Mouse (Mus musculus) kidney, adult 9 months (tissue): ENCODE measurements at regions not wholly inside any gene's neighbourhood (a gene's known extent, or its start where the extent isn't known, plus 50 kb on each side); places are given as distances from the start of the nearest gene placed in this dataset.

Experiments
- DNase-seq: peaks from one replicate; pipeline ENCODE4 v3.0.0; 2022

DNA sequence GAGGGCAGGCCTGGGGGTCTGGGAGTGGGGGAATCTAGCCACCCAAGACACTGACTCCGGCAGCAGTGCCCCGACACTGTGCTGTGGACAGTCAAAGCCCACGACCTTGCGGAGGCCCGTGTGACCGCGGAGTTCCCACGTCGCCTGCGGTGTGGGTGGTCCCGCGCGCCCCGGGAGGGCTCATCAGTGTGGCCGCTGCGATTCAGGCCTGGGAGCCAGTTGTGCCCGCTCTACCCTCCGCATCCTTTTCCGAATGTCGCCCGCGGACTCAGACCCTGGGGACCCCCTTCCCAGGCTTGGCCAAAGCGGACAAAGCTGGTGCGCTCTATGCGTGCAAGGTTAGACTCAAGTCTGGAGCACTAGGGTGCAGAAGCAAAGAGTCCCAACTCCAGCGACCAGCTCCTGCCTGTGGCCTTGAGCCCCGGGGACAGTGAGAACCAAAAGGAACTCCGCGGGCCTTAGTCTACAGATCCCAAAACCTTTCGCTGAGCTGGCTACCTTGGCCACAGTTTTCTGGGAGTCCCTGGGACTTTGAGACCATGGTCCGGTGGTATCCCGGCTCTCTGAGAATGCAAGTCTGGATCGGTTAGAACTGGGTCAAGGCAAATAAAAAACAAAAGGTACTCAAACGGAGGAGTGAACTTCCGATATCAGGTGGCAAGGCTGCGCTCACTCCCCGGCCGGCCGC lies 90.1 kb upstream of the Dio3 start:
- DNase-seq, result peak; percentile 23

DNA sequence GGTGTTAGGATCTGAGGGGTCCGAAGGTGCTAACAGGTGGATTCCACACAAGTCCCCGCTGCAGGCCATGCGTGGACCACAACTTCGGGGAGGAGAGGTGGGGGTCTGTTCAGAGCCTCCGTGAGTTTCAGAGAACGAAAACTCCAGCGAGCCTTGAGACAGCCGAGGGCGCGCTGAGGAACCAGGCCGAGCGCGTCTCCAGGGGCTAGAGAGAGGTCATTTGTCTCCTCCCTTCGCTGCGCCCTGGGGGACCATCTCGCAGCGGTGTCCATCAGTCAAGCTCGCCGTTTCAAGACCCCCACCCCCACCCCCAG lies 89.6 kb upstream of the Dio3 start:
- DNase-seq, result no peak

DNA sequence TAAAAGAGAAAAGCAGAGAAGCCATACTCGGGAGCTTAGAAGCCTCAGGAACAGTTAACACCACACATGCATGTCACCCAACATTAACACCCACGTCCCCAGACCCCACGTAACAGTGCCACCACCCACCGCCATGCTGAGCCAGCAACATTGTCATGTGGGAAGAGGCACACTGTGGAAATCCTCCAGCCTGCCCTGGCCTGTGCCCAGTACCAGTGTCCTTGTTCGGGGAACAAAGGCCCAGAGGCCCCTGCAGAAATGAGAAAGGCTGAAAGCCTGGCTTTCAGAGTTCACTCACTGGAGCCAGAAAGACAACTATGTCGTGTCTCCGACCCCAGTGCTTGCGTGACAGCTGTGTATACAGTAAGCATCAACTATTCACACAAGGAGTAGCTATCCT lies 86.7 kb upstream of the Dio3 start:
- no peak for DNase-seq

DNA sequence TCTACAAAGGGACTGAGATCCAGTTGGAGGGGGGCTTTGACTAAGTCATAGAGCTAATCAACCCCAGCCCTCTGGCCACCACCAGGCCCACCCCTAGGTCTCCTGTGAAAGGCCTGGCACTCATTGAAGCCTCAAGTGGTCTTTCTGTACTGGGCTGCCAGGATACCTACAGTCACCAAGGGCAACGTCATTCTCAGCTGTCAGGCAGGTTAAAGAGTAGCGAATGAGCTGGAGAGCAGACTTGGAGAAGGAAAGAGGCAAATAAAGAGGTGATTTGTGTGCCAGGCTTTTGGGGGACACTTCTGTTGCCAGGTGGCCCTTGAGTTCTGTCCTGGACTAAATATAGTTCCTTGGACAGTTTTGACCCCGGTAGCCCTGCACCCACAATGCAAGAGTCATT lies 81.5 kb upstream of the Dio3 start:
- DNase-seq, result peak; percentile 41

DNA sequence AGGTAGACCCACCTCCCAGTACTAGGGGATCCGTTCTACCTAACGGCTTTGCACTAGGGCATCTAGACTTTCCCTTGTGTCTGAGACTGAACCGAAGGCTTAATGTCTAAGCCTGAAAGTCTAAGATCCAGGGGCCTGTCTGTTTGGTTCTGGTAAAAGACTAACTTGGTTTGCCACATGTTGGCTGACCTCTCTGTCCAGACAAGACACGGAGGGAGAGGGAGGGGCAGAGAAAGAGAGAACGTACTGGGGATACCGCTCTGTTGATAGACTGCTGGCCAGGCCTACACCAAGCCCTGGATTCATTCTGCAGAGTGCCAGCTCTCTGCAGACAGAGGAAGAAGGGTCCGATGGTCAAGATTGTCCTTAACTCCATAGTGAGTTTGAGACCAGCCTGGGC lies 78.4 kb upstream of the Dio3 start:
- DNase-seq, result peak; percentile 90

DNA sequence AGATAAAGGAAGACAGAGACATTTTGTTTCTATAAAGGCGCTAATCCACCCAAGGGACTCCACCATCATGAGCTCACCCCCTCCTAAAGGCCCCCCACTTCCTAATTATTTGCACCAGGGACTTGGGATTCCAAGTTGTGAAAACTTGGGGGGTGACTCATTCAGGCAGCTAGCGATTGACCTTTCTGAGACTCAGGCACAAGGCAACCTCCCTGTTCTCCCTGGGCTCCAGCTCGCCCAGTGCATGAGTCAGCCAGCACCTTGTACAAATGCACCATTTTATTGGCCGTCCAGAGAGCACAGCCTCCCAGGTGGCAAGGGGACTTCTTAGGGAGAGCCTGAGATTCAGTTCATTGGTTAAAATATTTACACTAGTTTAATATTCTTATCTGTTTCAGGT lies 78.0 kb upstream of the Dio3 start:
- DNase-seq, result no peak

DNA sequence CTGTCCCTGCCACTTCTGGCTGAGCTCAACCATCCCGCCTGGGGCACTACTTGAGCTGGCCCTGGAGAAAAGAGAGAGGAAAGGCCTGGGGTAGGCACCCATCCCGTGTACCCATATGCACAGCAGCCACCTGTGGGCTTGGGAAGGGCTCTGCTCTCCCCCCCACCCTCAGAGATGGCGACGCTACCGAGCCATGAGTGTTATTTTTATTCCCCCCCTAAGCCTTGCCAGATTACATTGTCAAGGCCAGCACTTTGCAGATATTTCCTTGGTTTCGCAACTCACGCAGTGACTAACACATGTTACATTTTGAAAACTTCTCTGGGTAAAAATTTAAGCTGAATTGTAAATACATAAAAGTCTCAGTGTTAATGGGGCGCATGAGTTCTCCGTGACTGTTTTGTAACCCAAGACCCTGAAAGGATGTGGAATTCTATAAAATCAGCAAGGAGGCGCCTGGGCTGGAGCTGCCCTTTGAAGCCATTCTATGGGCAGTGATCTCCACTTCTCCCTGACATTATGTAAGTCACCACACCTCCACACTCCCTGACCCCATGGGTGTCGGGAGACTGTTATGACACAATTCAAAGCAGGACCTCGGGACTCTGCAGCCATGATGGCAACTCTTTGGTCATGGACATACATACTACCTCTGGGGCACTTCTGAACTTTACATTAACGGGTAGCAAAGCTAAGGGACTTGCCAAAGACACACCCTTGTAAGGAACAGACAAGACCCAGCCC lies 75.4 kb upstream of the Dio3 start:
- DNase-seq, result no peak

DNA sequence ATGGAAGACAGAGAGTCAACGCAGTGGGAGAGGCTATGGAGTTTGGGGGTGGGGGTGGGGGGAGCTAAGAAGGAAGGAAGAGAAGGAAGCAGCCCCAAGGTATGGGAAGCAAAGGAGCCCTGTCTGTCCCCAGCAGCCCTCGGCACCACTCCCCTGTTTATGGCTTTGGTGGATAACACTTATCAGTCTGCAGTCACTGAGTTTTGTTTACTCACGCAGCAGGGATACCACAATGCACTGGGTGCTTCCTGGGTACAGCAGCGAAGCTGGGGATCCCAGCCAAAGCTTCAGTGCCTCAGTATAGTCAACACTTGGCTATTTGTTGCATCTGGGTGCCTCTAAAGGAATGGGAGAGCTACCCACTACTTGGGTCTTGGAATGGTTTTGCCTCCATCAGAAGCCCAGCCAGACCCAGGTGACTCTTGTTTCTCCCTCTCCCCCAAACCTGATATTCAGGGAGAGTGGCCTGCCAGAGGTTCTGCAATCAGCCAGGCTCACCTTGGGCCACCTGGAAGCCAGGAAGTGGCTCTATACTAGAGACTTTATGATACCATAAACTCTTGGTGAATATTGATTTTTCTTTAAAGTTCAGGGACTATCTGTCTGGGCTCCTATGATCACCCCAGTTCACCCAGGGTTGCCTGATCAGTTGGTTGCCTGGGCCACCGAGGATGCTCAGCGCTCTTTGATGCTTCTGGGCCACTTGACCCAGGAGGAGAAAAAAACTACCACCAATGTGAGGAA lies 74.5 kb upstream of the Dio3 start:
- no peak for DNase-seq

DNA sequence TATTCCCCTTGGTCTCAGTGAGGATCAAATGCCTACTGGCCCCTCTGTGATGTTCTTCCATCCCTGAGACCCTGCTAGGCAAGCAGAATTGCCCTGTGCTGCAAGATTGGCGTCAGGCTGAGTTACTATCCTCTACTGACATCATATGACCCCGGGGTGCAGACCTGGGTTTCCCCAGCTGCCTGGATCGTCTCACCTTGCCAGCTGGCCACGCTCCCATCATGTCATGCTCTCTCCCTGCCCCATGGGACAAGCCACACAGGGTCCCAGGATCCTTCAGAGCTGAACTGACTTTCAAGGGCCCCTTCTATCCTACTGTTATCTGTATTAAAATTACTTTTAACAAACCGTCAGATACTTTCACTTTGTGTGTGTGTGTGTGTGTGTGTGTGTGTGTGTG lies 72.6 kb upstream of the Dio3 start:
- peak; percentile 59 for DNase-seq

DNA sequence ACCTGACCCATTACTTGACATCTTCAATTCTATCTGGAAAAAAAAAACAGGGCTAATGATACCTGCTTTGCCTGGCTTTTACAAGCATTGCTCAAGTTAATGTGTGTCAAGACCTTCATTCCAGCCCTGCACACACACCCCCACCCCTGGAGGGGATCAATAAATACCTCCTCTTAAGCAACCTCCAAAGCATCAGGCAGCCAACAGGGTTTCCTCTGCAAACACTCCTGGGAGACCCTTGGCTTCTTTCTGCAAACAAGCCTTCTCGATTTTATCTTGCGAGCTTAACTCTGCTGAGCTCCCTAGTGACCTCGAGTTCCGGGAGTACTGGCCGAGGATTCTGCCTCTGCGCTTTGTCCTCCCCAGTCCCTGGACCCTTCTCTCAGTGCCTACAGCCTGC lies 72.1 kb upstream of the Dio3 start:
- DNase-seq, result no peak

DNA sequence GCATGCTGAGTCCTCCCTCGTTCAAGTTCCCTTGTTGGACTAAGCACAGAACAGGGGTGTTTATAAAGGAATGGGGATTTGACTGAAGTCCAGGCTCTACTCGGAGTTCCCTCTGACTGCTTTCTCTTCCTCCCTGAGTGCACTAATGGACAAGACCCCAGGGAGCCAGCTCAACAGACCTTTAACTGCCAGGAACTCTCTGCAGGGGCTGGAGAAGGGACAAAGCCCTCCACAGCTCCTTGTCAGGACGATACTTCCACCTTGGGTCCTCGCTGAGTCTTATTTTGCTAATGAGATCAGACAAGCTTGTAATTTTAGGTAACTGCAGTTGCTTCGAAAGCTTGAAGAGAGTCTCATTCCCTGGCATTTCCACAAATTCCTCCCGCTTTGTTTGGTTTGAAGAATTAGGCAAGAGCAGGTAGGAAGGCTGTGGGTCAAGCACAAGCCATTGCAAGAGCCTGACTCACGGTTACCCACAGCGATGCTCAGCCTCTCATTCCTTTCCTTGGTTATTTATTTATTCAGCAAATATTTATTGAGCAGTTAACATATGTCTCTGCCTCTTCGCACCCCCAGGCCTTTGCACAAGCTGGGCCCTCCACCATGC lies 71.5 kb upstream of the Dio3 start:
- no peak for DNase-seq

DNA sequence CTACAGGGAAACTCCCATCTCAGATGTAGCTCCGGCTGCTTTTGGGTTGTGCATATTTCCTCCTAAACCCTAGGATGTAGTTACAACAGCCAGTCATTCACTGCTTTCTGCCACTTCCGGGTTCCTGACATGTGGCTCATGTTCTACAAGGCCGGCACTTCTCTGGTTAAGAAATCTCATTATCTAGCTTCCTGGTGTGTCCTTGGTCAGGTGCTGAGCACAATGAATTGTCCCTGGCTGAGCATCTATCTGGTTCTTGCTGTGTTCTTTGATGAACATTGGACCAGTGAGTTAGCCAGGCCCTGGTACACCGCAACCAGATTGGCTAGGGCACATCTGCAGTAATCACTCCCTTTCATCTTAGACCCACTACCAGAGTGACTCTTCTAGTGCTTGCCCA lies 66.2 kb upstream of the Dio3 start:
- no peak for DNase-seq

DNA sequence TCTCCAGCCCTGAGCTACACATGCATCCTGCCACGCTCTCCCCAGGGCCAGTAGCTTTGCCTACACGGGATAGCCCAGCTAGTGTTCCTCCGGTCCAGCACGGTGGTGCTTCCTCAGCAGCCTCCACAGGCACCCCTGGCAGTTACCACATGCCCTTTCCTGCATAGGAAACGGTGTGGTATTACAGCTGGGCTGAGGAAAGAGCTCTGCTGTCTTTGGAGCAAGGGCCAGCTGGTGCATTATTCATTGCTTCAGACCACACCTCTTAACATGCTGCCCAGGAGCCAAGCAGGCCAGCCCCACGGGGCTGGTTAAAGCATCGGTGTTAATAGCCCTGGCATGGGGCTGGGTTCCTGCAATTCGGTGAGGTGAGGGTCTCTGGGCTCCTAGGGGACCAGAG lies 64.0 kb upstream of the Dio3 start:
- peak; percentile 54 for DNase-seq

DNA sequence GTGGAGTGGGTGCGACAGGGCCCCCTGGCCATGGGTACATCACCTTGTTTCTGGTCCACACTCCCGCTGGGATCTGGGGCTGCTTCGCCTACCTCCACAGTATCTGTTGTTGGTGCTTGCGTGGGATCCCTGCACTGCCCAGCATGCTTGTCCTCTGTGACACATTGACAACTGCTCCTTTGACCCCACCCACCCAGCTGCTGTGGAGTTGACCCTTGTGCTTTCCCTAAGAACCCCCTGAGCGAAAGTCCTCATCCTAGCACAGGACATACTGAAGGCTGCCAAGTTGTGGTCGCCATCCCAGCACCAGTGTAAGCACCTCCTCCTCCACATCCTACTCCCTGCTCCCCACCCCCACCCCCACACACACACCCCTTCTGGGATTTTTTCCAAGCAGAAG lies 63.6 kb upstream of the Dio3 start:
- peak; percentile 89 for DNase-seq

DNA sequence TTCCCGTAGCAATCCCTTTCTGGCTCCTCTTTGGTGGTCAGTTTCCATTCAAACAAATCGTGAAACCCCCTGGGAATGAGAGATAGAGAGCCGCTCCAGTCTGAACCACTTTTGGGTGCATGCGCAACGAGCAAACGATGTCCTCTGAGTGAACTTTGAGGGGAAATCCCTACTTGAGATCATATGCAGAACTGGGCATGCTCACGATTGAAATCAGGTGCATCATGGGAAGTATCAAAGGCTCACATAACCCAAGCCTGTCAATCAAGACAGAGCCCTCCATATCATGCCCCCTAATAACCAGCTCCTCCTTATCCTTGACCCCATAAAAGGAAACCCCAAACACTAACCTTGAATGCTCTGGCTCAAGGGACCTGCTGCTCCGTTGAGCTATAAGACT lies 59.1 kb upstream of the Dio3 start:
- no peak for DNase-seq

DNA sequence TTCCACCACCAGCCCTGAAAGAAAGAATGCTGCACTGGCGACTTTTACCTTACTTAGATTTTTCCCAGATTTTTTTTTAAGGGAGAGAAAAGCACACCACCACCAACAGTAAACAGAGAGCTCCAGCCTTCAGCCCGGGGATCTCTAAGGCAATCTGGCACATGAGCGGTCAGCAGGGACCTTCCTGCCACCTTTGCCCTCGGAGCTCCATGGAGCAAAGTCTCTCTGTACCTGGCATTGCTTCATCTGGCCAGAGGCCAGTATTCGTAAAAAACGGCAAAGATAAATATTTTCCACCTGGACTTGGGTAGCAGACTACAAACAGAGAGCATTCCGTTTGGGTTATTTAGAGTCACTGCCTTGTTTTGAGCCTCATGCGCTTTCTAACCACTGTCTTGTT lies 58.4 kb upstream of the Dio3 start:
- peak; percentile 96 for DNase-seq

DNA sequence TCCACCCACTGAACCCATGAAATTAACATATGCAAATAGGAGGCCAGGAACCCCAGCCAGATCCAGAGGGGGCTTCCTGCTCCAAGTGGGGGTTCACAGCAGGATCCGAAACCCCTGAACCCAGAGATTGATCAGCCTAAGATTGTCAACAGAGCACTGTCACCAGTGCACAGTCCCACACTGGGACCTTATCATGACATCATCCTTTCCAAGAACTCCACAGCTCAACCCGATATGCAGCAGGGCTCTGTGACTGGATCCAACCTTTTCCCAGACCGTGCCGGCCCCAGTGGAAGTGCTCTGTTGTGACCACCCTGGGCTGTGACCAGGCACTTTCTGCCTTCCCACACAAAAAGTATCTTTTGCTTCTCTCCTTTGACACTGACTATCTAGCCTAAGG lies 57.7 kb upstream of the Dio3 start:
- DNase-seq, result no peak

DNA sequence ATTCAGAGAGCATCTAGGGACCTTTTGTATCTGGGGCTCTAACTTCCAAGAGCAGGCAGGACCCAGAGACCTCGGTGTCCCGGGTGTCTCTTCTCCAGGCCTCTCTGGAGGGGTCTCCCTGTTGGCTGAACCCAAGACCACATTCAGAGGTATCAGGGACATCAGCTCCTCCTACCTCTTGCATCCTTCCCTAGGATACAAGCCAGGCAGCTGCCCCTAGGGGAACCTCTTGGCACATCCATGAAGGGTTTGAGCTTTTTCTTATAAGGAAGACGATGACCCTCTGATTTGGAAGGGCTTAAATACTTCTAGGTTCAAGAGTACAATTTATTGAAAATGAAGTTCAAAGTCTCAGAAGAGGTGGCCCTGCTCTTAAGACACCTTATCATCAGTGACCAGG lies 57.2 kb upstream of the Dio3 start:
- DNase-seq, result no peak

DNA sequence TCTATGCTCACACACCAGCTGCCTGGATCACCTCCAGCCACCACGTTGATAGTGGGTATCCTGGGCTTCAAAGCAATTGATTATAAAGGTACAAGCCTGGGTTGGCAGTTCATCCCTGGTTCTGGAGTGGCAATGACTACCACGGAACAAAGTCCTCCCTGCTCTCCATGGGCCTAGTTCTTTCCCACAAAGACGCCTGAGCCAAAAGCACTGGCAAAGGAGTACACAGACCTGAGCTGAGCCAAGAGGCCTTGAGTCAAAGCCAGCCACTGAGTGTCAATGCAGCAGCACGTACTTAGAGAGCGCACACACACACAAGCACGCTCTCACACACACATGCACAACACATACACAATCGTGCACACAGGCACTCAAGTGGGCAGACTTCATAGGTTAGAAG lies 54.6 kb upstream of the Dio3 start:
- peak; percentile 76 for DNase-seq

DNA sequence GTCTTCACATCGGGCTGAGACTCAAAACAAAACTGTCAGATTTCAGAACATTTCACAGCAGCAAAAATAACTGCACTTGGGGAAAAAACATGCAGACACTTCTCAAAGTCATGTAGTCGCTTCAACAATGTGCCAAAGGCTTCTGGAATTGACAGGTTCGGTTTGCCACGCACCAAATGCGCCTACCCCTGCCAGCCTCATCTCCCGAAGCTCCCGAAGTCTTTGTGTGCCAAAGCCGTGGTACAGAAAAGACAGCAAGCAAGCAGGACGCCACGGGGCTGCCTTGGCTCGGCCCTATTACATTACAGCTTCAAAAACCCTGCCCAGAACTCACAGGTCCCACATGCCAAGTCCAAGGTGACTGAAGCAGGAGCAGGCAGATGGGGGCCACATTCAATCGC lies 50.9 kb upstream of the Dio3 start:
- DNase-seq, result no peak
